Mouse (Mus musculus) erythroblast, embryonic 14.5 days (primary cell): ENCODE results near the gene Grm5.

Experiments
- GATA1 ChIP-seq: IDR thresholded peaks from 2 replicates; pipeline ENCODE4 v1.6.1; 2012; ENCODE audit warnings: low read length, inconsistent platforms, mixed read lengths
- TAL1 ChIP-seq: IDR thresholded peaks from 3 replicates; pipeline ENCODE4 v1.6.1; 2012; ENCODE audit warnings: low read length, inconsistent platforms, mixed read lengths

- TF ChIP-seq TAL1 (no peak), GATA1 (no peak)
Measured at GRCm38 (mm10) chr7:87586271-87586937, 2.4 kb downstream of the Grm5 start.
